Mouse (Mus musculus) adrenal gland (tissue): ENCODE data around the gene Padi2.

Experiments
- intact Hi-C: fragments of 180-260 bp; cut with DNase I; formaldehyde crosslinking; loops from one replicate; pipeline ENCODE4 v1.15.1; 2025

The Padi2 gene

GRCm38 (mm10) chr4:140881026-140881670 is 25.0 kb upstream of the Padi2 start:
- intact Hi-C loops = no loop called here

- intact Hi-C loops = no loop called here
Measured at GRCm38 (mm10) chr4:140881771-140882170, 24.4 kb upstream of the Padi2 start.

GRCm38 (mm10) chr4:140882365-140882764 is 23.8 kb upstream of the Padi2 start:
- intact Hi-C loops = no loop called here

GRCm38 (mm10) chr4:140882981-140883380 is 23.2 kb upstream of the Padi2 start:
- intact Hi-C loops = no loop called here

- intact Hi-C loops = no loop called here
Measured at GRCm38 (mm10) chr4:140883852-140884251, 22.3 kb upstream of the Padi2 start.

GRCm38 (mm10) chr4:140891525-140892162 is 14.5 kb upstream of the Padi2 start:
- intact Hi-C loops = no loop called here

- intact Hi-C loops = no loop called here
Measured at GRCm38 (mm10) chr4:140892163-140892530, 14.0 kb upstream of the Padi2 start.

- intact Hi-C loops = loop anchor here (10.0 kb wide), 1 partner anchor 180 kb away; no protein-coding TSS in a partner anchor
Measured at GRCm38 (mm10) chr4:140904776-140905425, 1.2 kb upstream of the Padi2 start.

GRCm38 (mm10) chr4:140905426-140905871 is 695 bp upstream of the Padi2 start:
- intact Hi-C loops = loop anchor here (10.0 kb wide), 1 partner anchor 181 kb away; no protein-coding TSS in a partner anchor

- intact Hi-C loops = loop anchor here (10.0 kb wide), 1 partner anchor 182 kb away; no protein-coding TSS in a partner anchor
Measured at GRCm38 (mm10) chr4:140906827-140907280, 710 bp downstream of the Padi2 start.

GRCm38 (mm10) chr4:140907306-140908024 is 1.3 kb downstream of the Padi2 start:
- intact Hi-C loops = loop anchor here (10.0 kb wide), 1 partner anchor 183 kb away; no protein-coding TSS in a partner anchor

- intact Hi-C loops = loop anchor here (10.0 kb wide), 1 partner anchor 184 kb away; no protein-coding TSS in a partner anchor
Measured at GRCm38 (mm10) chr4:140908627-140909026, 2.5 kb downstream of the Padi2 start.

GRCm38 (mm10) chr4:140909536-140909935 is 3.4 kb downstream of the Padi2 start:
- intact Hi-C loops = loop anchor here (10.0 kb wide), 1 partner anchor 185 kb away; no protein-coding TSS in a partner anchor

GRCm38 (mm10) chr4:140910661-140911310 is 4.6 kb downstream of the Padi2 start:
- intact Hi-C loops = no loop called here

- intact Hi-C loops = no loop called here
Measured at GRCm38 (mm10) chr4:140911416-140911815, 5.3 kb downstream of the Padi2 start.

- intact Hi-C loops = loop anchor here (2.0 kb wide), 1 partner anchor 42 kb away; no protein-coding TSS in a partner anchor
Measured at GRCm38 (mm10) chr4:140912271-140912833, 6.2 kb downstream of the Padi2 start.

GRCm38 (mm10) chr4:140913565-140913964 is 7.4 kb downstream of the Padi2 start:
- intact Hi-C loops = loop anchor here (2.0 kb wide), 1 partner anchor 41 kb away; no protein-coding TSS in a partner anchor

GRCm38 (mm10) chr4:140914731-140915131 is 8.6 kb downstream of the Padi2 start:
- intact Hi-C loops = no loop called here

GRCm38 (mm10) chr4:140915235-140915634 is 9.1 kb downstream of the Padi2 start:
- intact Hi-C loops = no loop called here

GRCm38 (mm10) chr4:140916296-140916695 is 10.2 kb downstream of the Padi2 start:
- intact Hi-C loops = no loop called here
